Mouse (Mus musculus) thymus, postnatal 10 days (tissue): Measurements from ENCODE around the gene Serping1.
"Not testable (repeated sequence)": the region's sequence is repeated elsewhere in the genome, so short reads cannot be mapped to it uniquely, and the experiment has no call there.

Source experiments
- DNase-seq, 2 experiments: peaks; one replicate each; pipeline ENCODE4 v3.0.0; 2021; ENCODE audit warnings: low spot score in 2 of 2

Serping1 gene

DNA sequence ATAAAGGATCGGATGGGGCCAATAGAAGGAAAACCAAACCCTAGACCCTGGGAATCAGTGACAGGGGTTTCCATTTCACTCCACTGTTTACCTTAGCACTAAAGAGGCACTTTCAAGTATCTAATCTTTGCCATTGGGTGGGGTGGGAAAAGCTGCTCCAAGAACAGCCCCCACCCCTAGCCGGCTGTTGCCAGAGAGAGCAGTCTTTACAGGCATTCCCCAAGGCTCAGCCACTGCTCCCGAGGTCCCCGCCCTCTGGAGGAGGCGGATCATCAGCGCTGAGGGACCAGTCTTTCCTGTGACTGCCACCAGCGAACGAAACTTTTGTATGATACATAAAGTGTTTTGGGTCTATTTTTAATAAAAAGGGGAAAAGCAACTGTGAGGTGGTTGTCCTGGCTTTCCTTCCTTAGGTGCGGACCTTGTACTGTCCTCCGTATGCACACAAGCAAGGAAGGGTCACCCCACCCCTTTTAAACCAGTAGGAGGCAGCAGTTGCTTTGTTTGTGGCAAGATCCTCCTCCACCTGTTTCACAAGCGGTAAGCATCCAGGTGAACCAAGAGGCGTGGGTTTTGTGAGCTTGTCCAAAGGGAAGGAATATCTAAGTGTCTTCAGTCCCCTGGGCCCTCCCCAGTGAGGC is 36.9 kb downstream of the Serping1 start:
- no peak for DNase-seq

DNA sequence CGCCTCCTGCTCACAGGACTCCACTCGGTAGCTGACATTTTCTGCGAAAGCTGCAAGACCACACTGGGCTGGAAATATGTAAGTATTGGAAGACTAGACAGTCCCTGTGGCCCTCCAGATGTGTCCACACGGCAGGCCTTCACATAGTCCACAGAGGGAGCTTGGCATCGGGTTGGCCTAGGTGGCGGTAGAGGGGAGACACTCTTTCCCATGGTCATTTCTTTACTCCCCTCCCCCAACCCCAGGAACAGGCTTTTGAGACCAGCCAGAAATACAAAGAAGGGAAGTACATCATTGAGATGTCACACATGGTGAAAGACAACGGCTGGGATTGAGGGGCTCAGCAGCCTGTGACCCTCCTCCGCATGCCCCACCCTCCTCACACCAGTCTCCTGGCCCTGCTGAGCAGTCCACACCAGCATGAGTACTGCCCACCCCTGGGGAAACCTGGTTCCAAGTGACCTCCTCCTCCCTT is 37.8 kb downstream of the Serping1 start:
- no peak for DNase-seq

GRCm38 (mm10) chr2:84736312-84737161 is 38.7 kb downstream of the Serping1 start:
- no peak for DNase-seq

DNA sequence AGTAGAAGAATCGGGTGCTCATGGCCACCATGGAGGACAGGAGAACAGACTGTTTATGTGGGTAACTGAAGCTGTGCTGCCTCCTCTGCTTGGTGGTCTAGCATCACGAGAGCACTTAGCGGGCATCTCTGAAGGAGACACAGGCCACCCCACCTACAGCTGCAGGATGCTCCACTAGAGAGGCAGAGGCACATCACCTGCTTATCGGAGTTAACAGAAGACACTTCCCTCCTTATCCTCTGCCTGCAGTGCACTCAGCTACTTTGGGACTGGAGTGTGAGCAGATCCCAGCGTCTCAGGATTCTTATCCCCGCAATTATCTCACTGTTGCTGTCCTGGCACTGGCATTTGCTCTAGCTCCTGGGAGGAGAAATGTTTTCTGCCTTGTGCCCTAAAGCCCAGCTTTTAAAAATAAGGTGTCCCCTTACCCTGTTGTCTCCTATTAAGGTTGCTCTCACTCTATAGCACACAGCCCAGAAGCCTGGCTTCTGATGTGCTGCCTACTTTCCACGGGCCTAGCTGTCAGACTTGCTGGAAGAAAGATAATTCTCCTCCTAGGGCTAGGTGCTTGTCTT is 39.8 kb downstream of the Serping1 start:
- DNase-seq = no peak

GRCm38 (mm10) chr2:84734919-84735318 is 40.3 kb downstream of the Serping1 start:
- no peak for DNase-seq

- DNase-seq = no peak
Measured at GRCm38 (mm10) chr2:84734351-84734864, 40.8 kb downstream of the Serping1 start.

- DNase-seq = no peak
Measured at GRCm38 (mm10) chr2:84733579-84734300, 41.5 kb downstream of the Serping1 start, which contains the start of gene Ypel4. Ypel4 (plus strand) TSS chr2:84734058.

DNA sequence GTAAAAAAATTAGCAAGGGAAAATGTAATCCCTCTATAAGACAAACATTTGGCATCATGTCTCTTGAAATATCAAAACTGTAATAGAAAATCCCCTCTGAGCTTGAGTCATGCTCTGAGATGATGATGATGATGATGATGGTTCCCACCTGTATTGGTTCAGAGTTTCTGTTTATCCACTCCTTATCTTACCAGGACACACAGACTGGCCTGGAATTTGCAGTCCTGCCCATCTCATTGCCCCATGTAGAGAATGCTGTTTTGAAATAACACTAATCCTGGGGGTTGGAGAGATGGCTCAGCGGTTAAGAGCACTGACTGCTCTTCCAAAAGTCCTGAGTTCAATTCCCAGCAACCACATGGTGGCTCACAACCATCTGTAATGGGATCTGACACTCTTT is 42.9 kb downstream of the Serping1 start:
- DNase-seq = no peak

GRCm38 (mm10) chr2:84731206-84731605 is 44.0 kb downstream of the Serping1 start:
- DNase-seq = no peak

DNA sequence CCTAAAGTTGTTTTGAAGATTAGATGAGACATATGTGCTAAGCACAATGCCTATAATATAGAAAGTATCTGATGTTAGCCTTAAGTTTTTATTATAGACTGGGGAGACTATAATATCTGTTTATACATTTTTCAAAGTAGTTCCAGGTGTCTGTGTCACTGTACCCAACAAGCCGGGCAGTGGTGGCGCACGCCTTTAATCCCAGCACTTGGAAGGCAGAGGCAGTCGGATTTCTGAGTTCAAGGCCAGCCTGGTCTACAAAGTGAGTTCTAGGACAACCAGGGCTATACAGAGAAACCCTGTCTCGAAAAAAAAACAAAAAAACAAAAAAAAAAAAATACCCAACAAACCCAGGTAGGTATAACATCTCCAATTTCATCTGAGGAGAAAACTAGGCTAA is 47.1 kb downstream of the Serping1 start:
- DNase-seq = not testable (repeated sequence)

DNA sequence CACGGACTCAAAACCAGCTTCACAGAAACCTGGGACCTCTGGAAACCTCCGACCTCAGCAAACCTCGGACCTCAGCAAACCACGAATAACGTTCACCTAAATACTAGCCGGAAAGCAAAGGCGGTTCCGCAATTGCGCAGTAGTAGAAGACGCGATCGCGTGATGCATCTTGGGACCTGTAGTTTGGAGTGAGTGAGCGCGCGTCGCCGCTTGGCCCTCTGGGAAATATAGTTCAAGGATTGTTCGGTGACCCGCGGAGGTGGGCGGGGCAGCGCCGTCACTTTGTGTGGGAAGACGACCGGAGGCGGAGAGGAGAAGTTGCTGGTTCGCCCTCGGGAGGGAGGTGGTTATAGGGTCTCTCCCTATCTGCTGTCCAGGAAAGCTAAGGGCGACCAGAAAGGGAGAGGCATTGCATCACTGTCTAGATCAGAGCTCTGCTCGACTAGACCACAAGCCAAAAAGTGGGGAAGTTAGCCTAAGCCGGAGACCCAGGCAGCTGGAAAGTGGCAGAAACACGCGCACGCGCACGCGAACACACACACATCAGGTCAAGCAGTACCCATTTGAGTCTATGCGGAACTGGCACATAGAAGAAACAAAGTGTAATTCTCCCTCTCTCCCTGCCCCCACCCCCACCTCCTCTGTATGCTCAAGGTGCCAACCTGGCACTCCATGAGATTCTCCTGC is 47.9 kb downstream of the Serping1 start, which contains the start of gene Clp1:
Gene Clp1 (minus strand): TSS at position 179 of the 687 bp plus-strand sequence.
- DNase-seq = peak; percentile 89 to 90

GRCm38 (mm10) chr2:84726716-84727115 is 48.5 kb downstream of the Serping1 start:
- DNase-seq = no peak

DNA sequence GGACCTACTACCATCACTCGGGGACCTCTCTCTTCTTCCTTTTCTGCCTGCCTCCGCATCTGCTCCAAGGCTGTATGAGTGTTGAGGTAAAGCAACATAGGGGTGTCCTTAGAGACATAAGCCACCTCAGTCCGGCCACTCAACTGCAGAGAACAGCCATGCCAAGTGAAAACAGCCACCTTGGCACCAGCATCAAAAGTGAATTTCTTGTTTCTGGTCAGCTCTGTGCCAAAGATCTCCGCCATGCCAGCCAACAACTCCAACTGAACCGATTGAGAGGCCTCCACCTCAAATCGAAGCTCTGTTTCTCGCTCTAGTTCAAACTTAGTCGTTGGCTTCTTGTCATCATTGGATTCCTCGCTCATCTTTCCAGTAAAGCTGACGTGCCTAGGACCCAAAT is 49.5 kb downstream of the Serping1 start:
- no peak for DNase-seq

- DNase-seq = no peak
Measured at GRCm38 (mm10) chr2:84723856-84724255, 51.4 kb downstream of the Serping1 start.

- no peak for DNase-seq
Measured at GRCm38 (mm10) chr2:84721182-84721581, 54.1 kb downstream of the Serping1 start.

GRCm38 (mm10) chr2:84720718-84721117 is 54.5 kb downstream of the Serping1 start:
- no peak for DNase-seq

- DNase-seq = no peak
Measured at GRCm38 (mm10) chr2:84717357-84717756, 57.9 kb downstream of the Serping1 start.

DNA sequence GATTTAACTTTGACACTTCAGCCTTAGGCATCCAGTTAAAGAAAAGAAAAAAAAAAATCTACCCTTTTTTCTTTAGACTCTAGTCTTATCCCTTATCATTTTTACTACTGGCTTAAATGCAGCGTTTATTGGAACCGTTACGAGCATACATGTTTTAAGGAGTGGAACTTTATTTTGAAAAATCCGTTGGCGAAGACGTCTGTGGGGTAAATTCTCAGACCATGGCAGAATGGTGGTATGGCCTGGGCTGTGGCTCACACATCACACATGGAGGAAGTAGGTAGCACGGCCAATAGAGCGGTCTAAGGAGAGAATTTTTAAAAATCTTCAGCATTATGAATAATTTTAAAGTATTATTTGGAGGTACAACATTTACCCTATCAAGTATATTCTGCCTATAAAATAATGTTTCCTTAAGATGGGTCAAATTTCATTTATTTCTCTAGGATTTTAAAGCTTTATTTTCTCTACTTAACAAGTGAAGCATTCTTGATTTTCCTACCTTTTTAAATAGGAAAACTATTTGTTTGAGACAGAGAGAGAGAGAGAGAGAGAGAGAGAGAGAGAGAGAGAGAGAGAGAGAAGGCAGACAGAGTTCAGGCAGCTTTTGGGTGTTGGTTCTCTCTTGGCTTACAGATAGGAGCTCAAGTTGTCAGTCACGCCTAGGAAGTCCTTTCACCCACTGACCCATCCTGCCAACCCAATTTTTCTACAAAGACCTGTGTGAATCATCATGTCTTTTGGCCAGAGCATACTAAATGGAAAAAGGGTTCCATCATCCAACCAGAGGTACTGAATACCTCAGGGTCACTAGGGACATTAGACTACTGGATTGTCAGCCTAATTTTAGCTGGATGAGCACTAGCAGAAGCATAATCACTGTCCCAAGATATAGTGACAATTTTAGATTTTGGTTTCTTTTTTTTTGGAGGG is 58.6 kb downstream of the Serping1 start:
- DNase-seq = no peak

GRCm38 (mm10) chr2:84715562-84716361 is 59.5 kb downstream of the Serping1 start:
- DNase-seq = peak; percentile 77 to 83
